Mouse (Mus musculus) liver, postnatal 0 days (tissue): ENCODE measurements around the gene Echdc1. TPM values are rescaled to one million over a fixed set of nuclear protein-coding genes. Genes with fewer than 3 reads are reported as not detected.

Experiments used
- ATAC-seq: fragments of 200-750 bp; cut with Nextera tagmentation; 2 replicates; pipeline ENCODE4 v1.8.0; 2017; ENCODE audit warnings: mild to moderate bottlenecking, moderate library complexity
- DNase-seq: peaks from one replicate; pipeline ENCODE4 v3.0.0-alpha.2; 2016
- H3K27ac ChIP-seq: fragments of 300-500 bp; sonication (generic); 2 replicates; pipeline ENCODE4 v1.5.1; 2014; ENCODE audit warnings: antibody characterized with exemption, moderate library complexity, mild to moderate bottlenecking, low read depth
- H3K27me3 ChIP-seq: fragments of 300-500 bp; sonication (generic); 2 replicates; pipeline ENCODE4 v1.6.1; 2014; ENCODE audit warnings: low read length, control low read depth, mixed read lengths; ENCODE audit not compliant: insufficient read depth
- H3K36me3 ChIP-seq: fragments of 300-500 bp; sonication (generic); replicated peaks from 2 replicates; pipeline ENCODE4 v1.6.1; 2014; ENCODE audit warnings: mild to moderate bottlenecking, control low read depth, low read length, moderate library complexity, mixed read lengths; ENCODE audit not compliant: insufficient read depth
- H3K4me1 ChIP-seq: fragments of 300-500 bp; sonication (generic); 2 replicates; pipeline ENCODE4 v1.6.1; 2014; ENCODE audit warnings: antibody characterized with exemption, mild to moderate bottlenecking, control low read depth; ENCODE audit not compliant: insufficient read depth
- H3K4me2 ChIP-seq: fragments of 300-500 bp; sonication (generic); 2 replicates; pipeline ENCODE4 v1.6.1; 2014; ENCODE audit warnings: low read depth, mild to moderate bottlenecking, low read length, moderate library complexity, mixed read lengths
- H3K4me3 ChIP-seq: fragments of 300-500 bp; sonication (generic); 2 replicates; pipeline ENCODE4 v1.5.1; 2014; ENCODE audit warnings: low read depth, low read length
- H3K9ac ChIP-seq: fragments of 300-500 bp; sonication (generic); replicated peaks from 2 replicates; pipeline ENCODE4 v1.6.1; 2014; ENCODE audit warnings: mild to moderate bottlenecking, moderate library complexity
- H3K9me3 ChIP-seq: fragments of 300-500 bp; sonication (generic); 2 replicates; pipeline ENCODE4 v1.6.1; 2016; ENCODE audit warnings: mild to moderate bottlenecking, control low read depth, low read length, mixed read lengths
- CTCF ChIP-seq: sonication (generic); IDR thresholded peaks from 2 replicates; pipeline ENCODE4 v1.5.1; 2016; ENCODE audit warnings: antibody characterized with exemption, low read depth
- EP300 ChIP-seq: IDR thresholded peaks from 2 replicates; pipeline ENCODE4 v1.6.1; 2016; ENCODE audit warnings: antibody characterized with exemption, low read depth, mild to moderate bottlenecking
- WGBS: fragments of 180-500 bp; shearing (Covaris S2); extraction: QIAGEN DNeasy Blood & Tissue Kit; methylation state at CpG from one replicate; pipeline ENCODE4 v1.1.7; 2014; ENCODE audit not compliant: insufficient replicate concordance; 5-methylcytosine and 5-hydroxymethylcytosine counted together
- polyA plus RNA-seq: library from polyadenylated mRNA; unstranded; fragments of >200 nt; fragmentation: Nextera tagmentation; extraction: Ambion mirVana; gene quantifications from 2 replicates; pipeline ENCODE4 v1.2.1, GENCODE M21; 2015

The Echdc1 gene
- polyA plus RNA-seq, 1 experiment from 2014 or later, result 14.2 TPM

DNA sequence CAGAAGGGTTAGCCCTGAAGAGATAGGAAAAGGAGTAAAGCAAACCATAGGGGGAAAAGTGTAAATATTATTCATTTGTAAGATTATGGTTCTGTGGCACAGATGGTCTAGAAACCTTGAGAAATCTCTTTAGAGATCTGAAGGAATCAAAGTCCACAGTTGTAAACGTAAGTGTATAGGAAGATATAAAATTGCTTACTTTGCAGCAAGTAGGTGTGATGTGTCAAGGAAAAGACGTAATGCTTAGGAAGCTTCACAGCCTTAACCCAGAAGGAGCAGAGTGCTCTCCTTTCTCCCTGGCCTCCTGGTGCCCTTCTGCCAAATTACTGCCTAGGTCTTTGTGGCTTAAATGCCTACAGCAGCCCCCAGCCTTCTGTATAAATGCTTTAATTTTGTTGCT is 11.9 kb downstream of the Echdc1 start:
- H3K36me3 ChIP-seq, result no peaks in the 10 kb centered on the region; the same call in 1 of the 2 replicates
- no peak for TF ChIP-seq CTCF
- TF ChIP-seq EP300, result no peak
- H3K9me3 ChIP-seq, result no peaks in the 10 kb centered on the region
- H3K27me3 ChIP-seq, result no peaks in the 10 kb centered on the region
- no peaks in the 10 kb centered on the region for H3K4me1 ChIP-seq
- ATAC-seq, result no peak
- 85% methylated on average over 2 of the region's 2 CpGs for WGBS
- no peak overlapping the region for H3K9ac ChIP-seq
- H3K4me3 ChIP-seq, result no peak overlapping the region
- DNase-seq, result no peak
- H3K4me2 ChIP-seq, result no peak overlapping the region
- H3K27ac ChIP-seq, result no peak overlapping the region

DNA sequence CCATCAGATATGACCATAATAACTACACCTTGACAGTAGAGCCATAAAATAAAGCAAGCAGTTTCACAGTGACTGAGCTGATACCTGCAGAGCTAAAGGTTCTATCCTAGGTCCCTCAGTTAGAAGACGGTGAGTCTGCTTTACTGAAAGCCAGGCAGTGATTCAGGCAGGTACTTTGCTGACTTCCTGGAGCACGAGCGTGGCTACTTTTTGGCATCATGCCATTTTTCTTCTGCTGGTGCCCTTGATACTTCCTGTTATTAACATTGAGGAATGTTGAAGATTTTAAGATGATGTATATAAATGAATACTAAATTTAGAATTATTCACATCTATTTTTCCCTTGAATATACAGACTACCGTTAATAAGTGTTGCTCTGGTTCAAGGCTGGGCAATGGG is 20.9 kb downstream of the Echdc1 start:
- no peaks in the 10 kb centered on the region; the same call in 1 of the 2 replicates for H3K36me3 ChIP-seq
- H3K9me3 ChIP-seq, result no peaks in the 10 kb centered on the region
- H3K4me3 ChIP-seq, result no peak overlapping the region
- H3K27ac ChIP-seq, result no peak overlapping the region
- ATAC-seq (no peak), DNase-seq (no peak)
- no peak overlapping the region for H3K4me2 ChIP-seq
- WGBS, result 67% methylated on average over 4 of the region's 4 CpGs
- no peaks in the 10 kb centered on the region for H3K27me3 ChIP-seq
- no peak overlapping the region for H3K9ac ChIP-seq
- no peak for TF ChIP-seq EP300
- no peak for TF ChIP-seq CTCF
- H3K4me1 ChIP-seq, result no peaks in the 10 kb centered on the region

DNA sequence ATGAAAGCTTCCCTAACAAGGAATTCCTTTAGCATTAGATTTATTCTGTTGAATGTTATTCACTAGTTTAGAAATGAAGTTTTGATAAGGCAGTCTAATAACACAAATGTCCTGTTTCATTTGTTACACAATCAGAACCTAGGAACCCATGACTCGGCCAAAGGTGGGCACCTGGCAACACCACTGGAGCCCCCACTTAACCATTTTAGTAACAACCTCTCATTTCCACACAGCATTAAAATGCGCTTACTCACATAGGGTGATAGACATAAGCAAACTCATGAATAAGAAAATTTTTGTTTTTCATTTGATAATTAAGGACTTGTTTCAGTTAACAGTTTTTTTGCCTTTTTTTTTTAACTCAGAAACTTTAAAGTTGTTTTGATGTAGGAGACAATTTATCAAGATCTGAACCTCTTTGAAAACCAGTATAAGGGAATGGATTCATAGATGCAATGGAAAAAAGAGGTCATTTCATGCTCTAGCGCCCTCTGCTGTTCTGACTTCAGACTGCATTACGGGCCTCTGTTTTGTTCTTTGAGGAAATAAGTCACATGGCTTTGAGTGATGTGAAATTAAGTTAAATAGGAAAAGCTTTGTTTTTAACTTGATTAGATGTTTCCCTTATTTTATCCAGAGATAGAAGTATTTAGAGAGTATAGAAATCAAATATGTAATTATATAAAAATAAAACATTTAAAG is 25.5 kb downstream of the Echdc1 start:
- TF ChIP-seq CTCF (peak; percentile 82), EP300 (no peak)
- Histone ChIP-seq H3K27ac (no peak overlapping the region), H3K4me3 (no peak overlapping the region), H3K9me3 (no peaks in the 10 kb centered on the region), H3K9ac (no peak overlapping the region), H3K27me3 (no peaks in the 10 kb centered on the region), H3K36me3 (peaks cover 3% of the 10 kb centered on the region), H3K4me2 (no peak overlapping the region), H3K4me1 (no peaks in the 10 kb centered on the region)
- 45% methylated on average over 4 of the region's 4 CpGs for WGBS
- 0 out of 2 replicates have a peak, but pooled peaks have one; percentile 54 for ATAC-seq
- peak; percentile 78 for DNase-seq

DNA sequence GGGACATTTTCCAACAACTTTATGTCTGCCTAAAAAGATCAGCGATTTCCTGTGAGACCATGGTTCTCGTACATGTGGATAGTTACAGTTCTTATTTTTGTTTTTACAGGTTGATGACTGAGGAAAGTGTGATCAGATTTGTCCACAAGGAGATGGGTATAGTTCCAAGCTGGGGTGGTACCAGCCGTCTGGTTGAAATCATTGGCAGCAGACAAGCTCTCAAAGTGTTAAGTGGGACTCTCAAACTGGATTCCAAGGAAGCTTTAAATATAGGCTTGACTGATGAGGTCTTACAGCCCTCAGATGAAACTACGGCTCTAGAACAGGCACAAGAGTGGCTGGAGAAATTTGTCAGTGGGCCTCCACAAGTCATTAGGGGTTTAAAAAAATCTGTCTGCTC is 31.3 kb downstream of the Echdc1 start:
- WGBS, result 87% methylated on average over 4 of the region's 4 CpGs
- Histone ChIP-seq H3K9ac (no peak overlapping the region), H3K36me3 (peaks cover 35% of the 10 kb centered on the region), H3K4me1 (no peaks in the 10 kb centered on the region), H3K4me3 (no peak overlapping the region), H3K9me3 (no peaks in the 10 kb centered on the region), H3K4me2 (no peak overlapping the region), H3K27me3 (no peaks in the 10 kb centered on the region), H3K27ac (no peak overlapping the region)
- ATAC-seq (no peak), DNase-seq (no peak)
- no peak for TF ChIP-seq CTCF
- no peak for TF ChIP-seq EP300

DNA sequence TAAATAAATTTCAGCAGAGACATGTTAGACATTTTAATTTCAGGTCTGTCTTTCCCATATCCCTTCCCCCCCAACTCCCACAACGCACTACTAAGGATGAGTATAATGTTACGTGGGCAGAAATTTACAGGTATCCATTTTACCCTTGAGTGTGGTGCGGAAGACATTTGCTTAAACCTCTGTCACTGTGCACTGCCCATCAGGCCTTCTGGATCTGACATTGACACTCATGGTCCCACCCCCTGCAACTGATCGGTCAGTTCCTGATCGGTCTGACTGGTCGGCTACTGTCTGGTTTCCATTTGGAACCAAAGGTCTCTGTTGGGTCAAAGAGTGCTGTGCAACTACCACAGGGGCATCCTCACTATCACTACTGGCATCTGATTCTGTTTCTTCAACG is 33.7 kb downstream of the Echdc1 start:
- Histone ChIP-seq H3K4me1 (peaks cover 2% of the 10 kb centered on the region; the same call in 1 of the 2 replicates), H3K27me3 (no peaks in the 10 kb centered on the region), H3K27ac (no peak overlapping the region), H3K36me3 (peaks cover 41% of the 10 kb centered on the region), H3K9me3 (no peaks in the 10 kb centered on the region), H3K9ac (no peak overlapping the region), H3K4me2 (no peak overlapping the region), H3K4me3 (no peak overlapping the region)
- ATAC-seq (no peak), DNase-seq (no peak)
- 89% methylated on average over 7 of the region's 7 CpGs for WGBS
- no peak for TF ChIP-seq EP300
- TF ChIP-seq CTCF, result no peak

DNA sequence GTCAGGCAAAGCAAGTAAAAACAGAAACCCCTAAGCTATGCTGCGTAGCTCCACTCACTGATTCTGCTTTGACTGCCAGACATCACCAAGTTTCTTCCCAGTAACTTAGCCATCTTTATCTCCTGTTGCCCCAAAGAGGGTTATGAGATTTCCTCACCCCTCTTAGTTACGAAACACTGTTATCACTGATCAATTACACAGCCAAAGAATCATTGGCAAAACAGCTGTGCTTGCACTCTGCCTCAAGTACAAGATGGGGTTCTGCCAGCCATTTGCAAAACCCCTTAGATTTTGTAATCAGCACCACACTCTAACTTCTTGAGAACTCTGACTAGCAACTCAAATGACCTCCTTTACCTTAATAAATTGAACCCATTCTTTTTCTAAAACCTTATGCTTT is 38.5 kb downstream of the Echdc1 start:
- H3K9me3 ChIP-seq, result no peaks in the 10 kb centered on the region
- WGBS, result 66% methylated on average over 2 of the region's 2 CpGs
- DNase-seq (no peak), ATAC-seq (no peak)
- no peaks in the 10 kb centered on the region for H3K27me3 ChIP-seq
- H3K9ac ChIP-seq, result no peak overlapping the region
- H3K36me3 ChIP-seq, result peaks cover 37% of the 10 kb centered on the region
- H3K27ac ChIP-seq, result 0 out of 2 replicates have a peak overlapping the region, but pooled peaks have one; percentile 12
- peaks cover 2% of the 10 kb centered on the region; the same call in 1 of the 2 replicates for H3K4me1 ChIP-seq
- TF ChIP-seq EP300 (no peak), CTCF (no peak)
- H3K4me3 ChIP-seq, result no peak overlapping the region
- H3K4me2 ChIP-seq, result no peak overlapping the region

DNA sequence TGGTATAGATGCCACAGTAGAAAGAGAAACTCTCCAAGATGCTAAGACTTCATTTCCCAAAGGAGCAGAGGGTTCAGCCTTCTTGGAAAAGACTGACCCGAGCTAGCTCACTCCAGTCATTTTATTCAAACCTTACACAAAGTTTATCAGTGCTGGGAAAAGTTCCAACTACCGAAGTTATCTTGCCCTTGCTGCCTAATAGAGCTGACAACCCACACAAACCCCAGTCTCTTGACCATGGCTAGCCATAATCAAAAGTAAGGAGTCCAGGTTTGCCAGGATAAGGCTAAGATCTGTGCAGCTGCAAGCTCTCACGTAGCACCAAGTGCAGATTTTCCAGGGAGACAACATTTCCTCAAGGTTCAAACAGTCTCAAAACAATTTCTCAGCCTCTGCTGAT is 39.6 kb downstream of the Echdc1 start:
- H3K4me3 ChIP-seq, result no peak overlapping the region
- DNase-seq (no peak), ATAC-seq (no peak)
- H3K4me2 ChIP-seq, result no peak overlapping the region
- H3K27me3 ChIP-seq, result no peaks in the 10 kb centered on the region
- no peak overlapping the region for H3K9ac ChIP-seq
- no peak for TF ChIP-seq EP300
- TF ChIP-seq CTCF, result no peak
- peaks cover 2% of the 10 kb centered on the region; the same call in 1 of the 2 replicates for H3K4me1 ChIP-seq
- no peak overlapping the region for H3K27ac ChIP-seq
- peaks cover 28% of the 10 kb centered on the region for H3K36me3 ChIP-seq
- no peaks in the 10 kb centered on the region for H3K9me3 ChIP-seq
- 57% methylated on average over 3 of the region's 3 CpGs for WGBS
